Mouse (Mus musculus): ENCODE measurements around the gene Safb.

The Safb gene

GRCm38 (mm10) chr17:56584257-56585130 is at the start of gene Safb, which contains the start of gene Safb2:
Gene Safb (plus strand): TSS chr17:56584825.
Gene Safb2 (minus strand): TSS chr17:56584585.
- peak; percentile 98 to 100 for DNase-seq (ENCODE audit: low read depth in 2 of 2, low spot score in 2 of 2)

- DNase-seq (ENCODE audit: low read depth in 2 of 2, low spot score in 2 of 2), result no peak
Observed at GRCm38 (mm10) chr17:56536192-56536591, 48.4 kb upstream of the Safb start.

- no peak for DNase-seq (ENCODE audit: low read depth in 2 of 2, low spot score in 2 of 2)
Observed at GRCm38 (mm10) chr17:56536874-56537273, 47.8 kb upstream of the Safb start.

GRCm38 (mm10) chr17:56537912-56538311 is 46.7 kb upstream of the Safb start:
- no peak for DNase-seq (ENCODE audit: low read depth in 2 of 2, low spot score in 2 of 2)

GRCm38 (mm10) chr17:56540562-56540975 is 44.1 kb upstream of the Safb start:
- no peak for DNase-seq (ENCODE audit: low read depth in 2 of 2, low spot score in 2 of 2)

- DNase-seq (ENCODE audit: low read depth in 2 of 2, low spot score in 2 of 2), result no peak
Observed at GRCm38 (mm10) chr17:56542736-56543135, 41.9 kb upstream of the Safb start.

- no peak for DNase-seq (ENCODE audit: low read depth in 2 of 2, low spot score in 2 of 2)
Observed at GRCm38 (mm10) chr17:56543684-56544224, 40.9 kb upstream of the Safb start.

GRCm38 (mm10) chr17:56544699-56545387 is 39.8 kb upstream of the Safb start:
- no peak for DNase-seq (ENCODE audit: low read depth in 2 of 2, low spot score in 2 of 2)

GRCm38 (mm10) chr17:56545945-56546344 is 38.7 kb upstream of the Safb start:
- no peak for DNase-seq (ENCODE audit: low read depth in 2 of 2, low spot score in 2 of 2)

GRCm38 (mm10) chr17:56546576-56546975 is 38.0 kb upstream of the Safb start:
- DNase-seq (ENCODE audit: low read depth in 2 of 2, low spot score in 2 of 2), result no peak

GRCm38 (mm10) chr17:56547116-56547845 is 37.3 kb upstream of the Safb start:
- DNase-seq (ENCODE audit: low read depth in 2 of 2, low spot score in 2 of 2), result no peak

GRCm38 (mm10) chr17:56547846-56548604 is 36.6 kb upstream of the Safb start:
- no peak for DNase-seq (ENCODE audit: low read depth in 2 of 2, low spot score in 2 of 2)

GRCm38 (mm10) chr17:56548605-56549105 is 36.0 kb upstream of the Safb start:
- no peak for DNase-seq (ENCODE audit: low read depth in 2 of 2, low spot score in 2 of 2)

- no peak for DNase-seq (ENCODE audit: low read depth in 2 of 2, low spot score in 2 of 2)
Observed at GRCm38 (mm10) chr17:56550784-56551475, 33.7 kb upstream of the Safb start.

- no peak for DNase-seq (ENCODE audit: low read depth in 2 of 2, low spot score in 2 of 2)
Observed at GRCm38 (mm10) chr17:56551841-56552581, 32.6 kb upstream of the Safb start.

- peak; percentile 81 to 82 for DNase-seq (ENCODE audit: low read depth in 2 of 2, low spot score in 2 of 2)
Observed at GRCm38 (mm10) chr17:56552781-56553363, 31.8 kb upstream of the Safb start.

- no peak for DNase-seq (ENCODE audit: low read depth in 2 of 2, low spot score in 2 of 2)
Observed at GRCm38 (mm10) chr17:56554122-56554551, 30.5 kb upstream of the Safb start, which contains the start of gene Gm20219. Gene Gm20219 (minus strand): TSS chr17:56554387.

GRCm38 (mm10) chr17:56558448-56558847 is 26.2 kb upstream of the Safb start:
- peak; percentile 54 to 68 for DNase-seq (ENCODE audit: low read depth in 2 of 2, low spot score in 2 of 2)

Data from CD8-positive naive resting alpha-beta T cell, adult 2 months (primary cell).